Mouse (Mus musculus): ENCODE data around the gene Dcxr. TPM values are rescaled to one million over a fixed set of nuclear protein-coding genes. Genes with fewer than 3 reads are reported as not detected.

Dcxr gene
- total and polyA plus RNA-seq, 2 experiments from 2014 or later = 11.2 to 13.2 TPM

GRCm38 (mm10) chr11:120707225-120707624, 19.9 kb downstream of the Dcxr start:
- DNase-seq = no peak
- no peak overlapping the region for H3K9ac ChIP-seq
- TF ChIP-seq CTCF (IDR thresholded peaks at IDR 0.05; ENCODE audit: low read depth) = no peak
- ATAC-seq = 0 out of 2 replicates have a peak, but pooled peaks have one; percentile 30
- no peaks in the 10 kb centered on the region for H3K27me3 ChIP-seq (ENCODE audit: insufficient read depth, low read length)
- H3K4me2 ChIP-seq (ENCODE audit: low read depth) = no peak overlapping the region
- H3K36me3 ChIP-seq (ENCODE audit: insufficient read depth) = peaks cover 36% of the 10 kb centered on the region
- H3K4me3 ChIP-seq (ENCODE audit: low read depth, low read length) = no peak overlapping the region
- H3K9me3 ChIP-seq (ENCODE audit: low read length) = no peaks in the 10 kb centered on the region
- WGBS = 4% methylated on average over 12 of the region's 12 CpGs
- H3K27ac ChIP-seq (ENCODE audit: low read depth, low read length) = no peak overlapping the region
- no peaks in the 10 kb centered on the region for H3K4me1 ChIP-seq (ENCODE audit: insufficient read depth)

- Histone ChIP-seq H3K4me3 (ENCODE audit: low read depth, low read length) (no peak overlapping the region), H3K9me3 (ENCODE audit: low read length) (no peaks in the 10 kb centered on the region), H3K9ac (no peak overlapping the region), H3K27ac (ENCODE audit: low read depth, low read length) (no peak overlapping the region), H3K36me3 (ENCODE audit: insufficient read depth) (peaks cover 45% of the 10 kb centered on the region), H3K27me3 (ENCODE audit: insufficient read depth, low read length) (no peaks in the 10 kb centered on the region), H3K4me2 (ENCODE audit: low read depth) (no peak overlapping the region), H3K4me1 (ENCODE audit: insufficient read depth) (no peaks in the 10 kb centered on the region)
- no peak for DNase-seq
- no peak for ATAC-seq
- no peak for TF ChIP-seq CTCF (IDR thresholded peaks at IDR 0.05; ENCODE audit: low read depth)
- WGBS = 58% methylated on average over 5 of the region's 5 CpGs
Observed at GRCm38 (mm10) chr11:120706120-120706519, 21.0 kb downstream of the Dcxr start.

GRCm38 (mm10) chr11:120704486-120705325, 22.4 kb downstream of the Dcxr start:
- 31% methylated on average over 8 of the region's 8 CpGs for WGBS
- no peak overlapping the region for H3K4me3 ChIP-seq (ENCODE audit: low read depth, low read length)
- ATAC-seq (no peak), DNase-seq (no peak)
- no peak overlapping the region for H3K9ac ChIP-seq
- no peaks in the 10 kb centered on the region for H3K9me3 ChIP-seq (ENCODE audit: low read length)
- TF ChIP-seq CTCF (IDR thresholded peaks at IDR 0.05; ENCODE audit: low read depth) = no peak
- H3K4me1 ChIP-seq (ENCODE audit: insufficient read depth) = no peaks in the 10 kb centered on the region
- H3K36me3 ChIP-seq (ENCODE audit: insufficient read depth) = peaks cover 41% of the 10 kb centered on the region
- H3K27ac ChIP-seq (ENCODE audit: low read depth, low read length) = no peak overlapping the region
- H3K27me3 ChIP-seq (ENCODE audit: insufficient read depth, low read length) = no peaks in the 10 kb centered on the region
- no peak overlapping the region for H3K4me2 ChIP-seq (ENCODE audit: low read depth)

GRCm38 (mm10) chr11:120703696-120704454, 23.2 kb downstream of the Dcxr start:
- H3K27ac ChIP-seq (ENCODE audit: low read depth, low read length) = no peak overlapping the region
- H3K4me2 ChIP-seq (ENCODE audit: low read depth) = no peak overlapping the region
- WGBS = 40% methylated on average over 15 of the region's 15 CpGs
- no peaks in the 10 kb centered on the region for H3K27me3 ChIP-seq (ENCODE audit: insufficient read depth, low read length)
- H3K4me3 ChIP-seq (ENCODE audit: low read depth, low read length) = no peak overlapping the region
- peaks cover 35% of the 10 kb centered on the region for H3K36me3 ChIP-seq (ENCODE audit: insufficient read depth)
- no peaks in the 10 kb centered on the region for H3K4me1 ChIP-seq (ENCODE audit: insufficient read depth)
- no peak for ATAC-seq
- no peak overlapping the region for H3K9ac ChIP-seq
- DNase-seq = no peak
- no peaks in the 10 kb centered on the region for H3K9me3 ChIP-seq (ENCODE audit: low read length)
- TF ChIP-seq CTCF (IDR thresholded peaks at IDR 0.05; ENCODE audit: low read depth) = no peak

GRCm38 (mm10) chr11:120697741-120698140, 29.3 kb downstream of the Dcxr start:
- Histone ChIP-seq H3K9ac (no peak overlapping the region), H3K27ac (ENCODE audit: low read depth, low read length) (no peak overlapping the region), H3K4me1 (ENCODE audit: insufficient read depth) (no peaks in the 10 kb centered on the region), H3K4me3 (ENCODE audit: low read depth, low read length) (no peak overlapping the region), H3K36me3 (ENCODE audit: insufficient read depth) (peaks cover 23% of the 10 kb centered on the region), H3K4me2 (ENCODE audit: low read depth) (no peak overlapping the region), H3K9me3 (ENCODE audit: low read length) (no peaks in the 10 kb centered on the region), H3K27me3 (ENCODE audit: insufficient read depth, low read length) (no peaks in the 10 kb centered on the region)
- no peak for TF ChIP-seq CTCF (IDR thresholded peaks at IDR 0.05; ENCODE audit: low read depth)
- ATAC-seq (no peak), DNase-seq (no peak)
- WGBS = 67% methylated on average over 10 of the region's 10 CpGs

- H3K4me3 ChIP-seq (ENCODE audit: low read depth, low read length) = no peak overlapping the region
- H3K27ac ChIP-seq (ENCODE audit: low read depth, low read length) = no peak overlapping the region
- WGBS = 92% methylated on average over 6 of the region's 6 CpGs
- H3K4me2 ChIP-seq (ENCODE audit: low read depth) = no peak overlapping the region
- H3K4me1 ChIP-seq (ENCODE audit: insufficient read depth) = no peaks in the 10 kb centered on the region
- DNase-seq (no peak), ATAC-seq (no peak)
- peak; percentile 47 for TF ChIP-seq CTCF (IDR thresholded peaks at IDR 0.05; ENCODE audit: low read depth)
- peaks cover 14% of the 10 kb centered on the region for H3K36me3 ChIP-seq (ENCODE audit: insufficient read depth)
- H3K9me3 ChIP-seq (ENCODE audit: low read length) = no peaks in the 10 kb centered on the region
- no peaks in the 10 kb centered on the region for H3K27me3 ChIP-seq (ENCODE audit: insufficient read depth, low read length)
- H3K9ac ChIP-seq = no peak overlapping the region
Observed at GRCm38 (mm10) chr11:120696568-120696967, 30.5 kb downstream of the Dcxr start.

GRCm38 (mm10) chr11:120695641-120696040, 31.4 kb downstream of the Dcxr start:
- Histone ChIP-seq H3K27ac (ENCODE audit: low read depth, low read length) (0 out of 2 replicates have a peak overlapping the region, but pooled peaks have one; percentile 10), H3K4me3 (ENCODE audit: low read depth, low read length) (no peak overlapping the region), H3K9ac (no peak overlapping the region), H3K9me3 (ENCODE audit: low read length) (no peaks in the 10 kb centered on the region), H3K36me3 (ENCODE audit: insufficient read depth) (peaks cover 13% of the 10 kb centered on the region), H3K4me1 (ENCODE audit: insufficient read depth) (no peaks in the 10 kb centered on the region), H3K4me2 (ENCODE audit: low read depth) (no peak overlapping the region), H3K27me3 (ENCODE audit: insufficient read depth, low read length) (no peaks in the 10 kb centered on the region)
- peak; percentile 36 for ATAC-seq
- no peak for TF ChIP-seq CTCF (IDR thresholded peaks at IDR 0.05; ENCODE audit: low read depth)
- WGBS = 43% methylated on average over 12 of the region's 12 CpGs
- no peak for DNase-seq
